Mouse (Mus musculus) heart, adult 2 months (tissue): ENCODE data around the gene Ksr2. TPM values are rescaled to one million over a fixed set of nuclear protein-coding genes. Genes with fewer than 3 reads are reported as not detected.

Source experiments
- DNase-seq, 2 experiments: peaks; one replicate each; pipeline ENCODE4 v3.0.0; 2021
- H3K27ac ChIP-seq: fragments of 200-600 bp; 2 replicates; pipeline ENCODE4 v1.8.1; 2022
- H3K27me3 ChIP-seq: fragments of 200-500 bp; 2 replicates; pipeline ENCODE4 v1.6.1; 2012; ENCODE audit warnings: mild to moderate bottlenecking, low read length, inconsistent platforms, mixed read lengths; ENCODE audit not compliant: control insufficient read depth, insufficient read depth
- H3K36me3 ChIP-seq: fragments of 200-500 bp; 2 replicates; pipeline ENCODE4 v1.6.1; 2012; ENCODE audit warnings: low read length, inconsistent platforms; ENCODE audit not compliant: control insufficient read depth, insufficient read depth
- H3K4me1 ChIP-seq: fragments of 200-500 bp; 2 replicates; pipeline ENCODE4 v1.6.1; 2011; ENCODE audit warnings: low read length; ENCODE audit not compliant: control insufficient read depth, insufficient read depth
- H3K4me3 ChIP-seq: fragments of 200-600 bp; 2 replicates; pipeline ENCODE4 v1.8.1; 2022
- H3K79me2 ChIP-seq: fragments of 200-500 bp; replicated peaks from 2 replicates; pipeline ENCODE4 v1.6.1; 2012; ENCODE audit warnings: mild to moderate bottlenecking, inconsistent platforms, low read length, moderate library complexity, mixed read lengths; ENCODE audit not compliant: control insufficient read depth, insufficient read depth
- H3K9ac ChIP-seq: fragments of 200-500 bp; 2 replicates; pipeline ENCODE4 v1.6.1; 2012; ENCODE audit warnings: low read depth, mild to moderate bottlenecking, control low read depth, inconsistent platforms, low read length, mixed read lengths
- CTCF ChIP-seq: fragments of 200-600 bp; IDR thresholded peaks from 2 replicates; pipeline ENCODE4 v1.8.1; 2022; ENCODE audit warnings: antibody characterized with exemption, mild to moderate bottlenecking, moderate library complexity
- EP300 ChIP-seq: fragments of 200-500 bp; IDR thresholded peaks from 2 replicates; pipeline ENCODE4 v1.6.1; 2011; ENCODE audit warnings: low read depth, low read length, control low read depth; ENCODE audit not compliant: insufficient read depth
- POLR2A ChIP-seq: fragments of 200-500 bp; IDR thresholded peaks from 2 replicates; pipeline ENCODE4 v1.6.1; 2011; ENCODE audit warnings: mild to moderate bottlenecking, low read depth, low read length, control low read depth; ENCODE audit not compliant: insufficient read depth
- WGBS: fragments of 180-500 bp; shearing (Covaris S2); methylation state at CpG from one replicate; pipeline ENCODE4 v1.1.7; 2018; 5-methylcytosine and 5-hydroxymethylcytosine counted together
- intact Hi-C: fragments of 180-260 bp; cut with DNase I; formaldehyde crosslinking; loops from one replicate; pipeline ENCODE4 v1.15.1; 2025
- polyA plus RNA-seq: library from polyadenylated mRNA; depleted of rRNA; stranded (reverse); fragments of >200 nt; gene quantifications from 2 replicates; pipeline ENCODE4 v1.2.3, GENCODE M21; 2012
- total RNA-seq, 2 experiments: library from RNA; stranded (reverse); gene quantifications; 2 replicates each; pipeline ENCODE4 v1.2.3; 2021

Ksr2 gene
- total and polyA plus RNA-seq, 3 experiments: 0.02 to 0.05 TPM; not detected in 1

DNA sequence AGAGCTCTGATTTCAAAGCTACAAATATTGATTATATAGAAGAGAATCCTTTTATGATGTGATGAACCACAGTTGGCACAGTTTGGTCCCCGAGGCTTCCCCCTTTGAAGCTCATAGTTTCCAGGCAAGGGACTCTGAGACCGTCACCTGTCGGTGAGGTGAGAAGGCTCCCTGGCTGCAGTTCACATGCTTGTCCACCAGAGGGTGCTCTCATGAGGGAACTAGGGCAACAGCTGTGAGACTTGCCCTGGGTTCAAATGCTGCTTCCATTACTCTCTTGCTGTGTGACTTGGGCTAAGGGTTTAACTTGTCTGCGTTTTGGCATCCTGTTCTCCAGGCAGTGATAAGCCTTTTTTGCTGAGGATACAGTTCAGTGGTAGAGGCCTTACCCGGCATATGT, 88.8 kb downstream of the Ksr2 start:
- no peak for DNase-seq
- Histone ChIP-seq H3K4me3 (no peak overlapping the region), H3K79me2 (no peaks in the 10 kb centered on the region), H3K36me3 (no peaks in the 10 kb centered on the region), H3K27me3 (no peaks in the 10 kb centered on the region), H3K27ac (no peak overlapping the region), H3K9ac (no peak overlapping the region), H3K4me1 (no peaks in the 10 kb centered on the region)
- 86% methylated on average over 5 of the region's 5 CpGs for WGBS
- intact Hi-C loops: no loop called here
- peak; percentile 76 for TF ChIP-seq CTCF
- no peak for TF ChIP-seq EP300
- no peak for TF ChIP-seq POLR2A

DNA sequence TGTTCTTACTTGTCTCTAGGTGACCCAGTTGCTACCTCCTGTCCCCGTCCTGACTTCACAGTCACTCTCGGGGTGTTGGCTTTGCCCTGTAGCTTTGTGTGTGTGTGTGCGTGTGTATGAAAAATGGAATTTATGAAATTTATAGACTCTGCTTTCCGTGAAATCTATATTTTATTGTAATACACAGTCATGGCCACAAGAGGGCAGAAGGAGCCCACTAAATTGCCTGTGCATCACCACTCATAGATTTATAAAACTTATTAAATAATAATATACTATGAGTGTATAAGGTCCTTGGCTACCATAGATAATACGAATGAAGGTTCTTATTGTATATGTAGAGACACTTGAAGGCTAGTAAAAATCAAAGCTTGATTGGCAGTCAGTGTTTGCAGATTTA, 90.6 kb downstream of the Ksr2 start:
- H3K9ac ChIP-seq: no peak overlapping the region
- H3K79me2 ChIP-seq: no peaks in the 10 kb centered on the region
- 84% methylated on average over 5 of the region's 5 CpGs for WGBS
- H3K27me3 ChIP-seq: no peaks in the 10 kb centered on the region
- H3K27ac ChIP-seq: no peak overlapping the region
- H3K36me3 ChIP-seq: no peaks in the 10 kb centered on the region
- intact Hi-C loops: no loop called here
- H3K4me1 ChIP-seq: no peaks in the 10 kb centered on the region
- TF ChIP-seq POLR2A (no peak), CTCF (peak; percentile 75)
- H3K4me3 ChIP-seq: no peak overlapping the region
- DNase-seq: no peak

DNA sequence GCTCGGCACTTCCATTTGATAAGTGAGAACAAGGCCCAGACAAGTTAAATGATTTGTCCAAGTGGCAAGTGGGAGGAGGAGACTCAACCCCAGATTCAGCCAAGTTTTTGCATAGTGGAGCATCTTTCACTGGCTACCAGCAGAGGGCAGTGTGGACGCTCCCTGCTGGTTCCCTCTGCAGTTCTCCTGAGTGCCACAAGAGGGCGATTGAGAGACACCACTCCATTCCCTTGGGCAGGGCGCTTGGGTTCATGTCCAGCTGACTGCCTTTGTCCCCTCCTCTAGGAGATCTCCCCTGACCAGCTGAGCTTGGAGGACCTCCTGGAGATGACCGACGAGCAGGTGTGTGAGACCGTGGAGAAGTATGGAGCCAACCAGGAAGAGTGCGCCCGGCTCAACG, 91.4 kb downstream of the Ksr2 start:
- H3K9ac ChIP-seq: no peak overlapping the region
- intact Hi-C loops: loop anchor here (5.0 kb wide), 1 partner anchor 442 kb away; no protein-coding TSS in a partner anchor
- no peak overlapping the region for H3K27ac ChIP-seq
- peak; percentile 34 to 60 for DNase-seq
- no peaks in the 10 kb centered on the region for H3K79me2 ChIP-seq
- no peak overlapping the region for H3K4me3 ChIP-seq
- H3K27me3 ChIP-seq: no peaks in the 10 kb centered on the region
- peak; percentile 90 for TF ChIP-seq CTCF
- TF ChIP-seq EP300: no peak
- 71% methylated on average over 10 of the region's 10 CpGs for WGBS
- H3K36me3 ChIP-seq: no peaks in the 10 kb centered on the region
- no peaks in the 10 kb centered on the region for H3K4me1 ChIP-seq

DNA sequence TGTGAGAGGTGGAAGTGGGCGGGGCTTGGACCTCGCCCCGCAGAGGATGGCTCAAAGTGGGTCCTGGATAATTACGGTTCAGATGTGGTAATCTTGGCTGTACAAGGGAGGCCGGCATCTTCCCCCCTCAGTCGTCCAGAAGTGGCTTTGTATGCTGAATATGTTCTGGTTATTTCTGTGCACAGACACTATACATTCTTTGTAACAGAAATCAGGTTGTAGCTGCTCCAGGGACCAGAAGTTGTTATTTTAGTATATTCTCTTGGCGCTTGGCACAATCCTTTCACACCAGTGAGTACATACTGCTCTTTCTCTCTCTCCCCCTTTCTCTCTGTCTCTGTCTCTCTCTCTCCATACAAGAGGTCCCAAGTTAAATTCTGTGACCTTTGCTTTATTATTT, 92.0 kb downstream of the Ksr2 start:
- TF ChIP-seq POLR2A (no peak), EP300 (no peak), CTCF (no peak)
- H3K36me3 ChIP-seq: no peaks in the 10 kb centered on the region
- DNase-seq: no peak
- intact Hi-C loops: loop anchor here (5.0 kb wide), 1 partner anchor 442 kb away; no protein-coding TSS in a partner anchor
- H3K9ac ChIP-seq: no peak overlapping the region
- H3K4me1 ChIP-seq: no peaks in the 10 kb centered on the region
- no peak overlapping the region for H3K27ac ChIP-seq
- no peaks in the 10 kb centered on the region for H3K79me2 ChIP-seq
- H3K27me3 ChIP-seq: no peaks in the 10 kb centered on the region
- WGBS: 58% methylated on average over 7 of the region's 7 CpGs
- no peak overlapping the region for H3K4me3 ChIP-seq

DNA sequence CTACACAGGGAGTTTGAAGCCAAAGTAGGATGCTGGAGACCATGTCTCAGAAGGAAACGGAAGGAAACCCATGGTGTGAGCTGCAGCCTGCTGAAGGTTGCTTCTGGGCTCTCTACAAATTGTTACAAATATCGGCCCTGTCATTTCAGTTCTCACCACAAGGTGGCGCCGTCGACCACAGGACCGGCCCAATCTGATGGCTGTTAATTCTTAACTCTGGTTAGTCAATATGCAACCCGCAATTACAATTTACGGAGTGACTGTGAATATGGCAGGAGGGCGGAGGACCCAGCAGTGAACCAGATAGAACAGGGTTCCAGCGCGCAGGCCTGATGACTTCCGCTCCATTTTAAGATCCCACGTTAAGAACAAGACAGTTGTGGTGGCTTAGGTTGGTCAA, 92.6 kb downstream of the Ksr2 start:
- TF ChIP-seq EP300 (no peak), CTCF (peak; percentile 88)
- WGBS: 34% methylated on average over 13 of the region's 13 CpGs
- H3K4me1 ChIP-seq: no peaks in the 10 kb centered on the region
- DNase-seq: peak; percentile 18 to 63
- no peaks in the 10 kb centered on the region for H3K27me3 ChIP-seq
- H3K4me3 ChIP-seq: no peak overlapping the region
- intact Hi-C loops: loop anchor here (5.0 kb wide), 1 partner anchor 441 kb away; no protein-coding TSS in a partner anchor
- no peak overlapping the region for H3K9ac ChIP-seq
- no peaks in the 10 kb centered on the region for H3K36me3 ChIP-seq
- H3K27ac ChIP-seq: no peak overlapping the region
- no peaks in the 10 kb centered on the region for H3K79me2 ChIP-seq

DNA sequence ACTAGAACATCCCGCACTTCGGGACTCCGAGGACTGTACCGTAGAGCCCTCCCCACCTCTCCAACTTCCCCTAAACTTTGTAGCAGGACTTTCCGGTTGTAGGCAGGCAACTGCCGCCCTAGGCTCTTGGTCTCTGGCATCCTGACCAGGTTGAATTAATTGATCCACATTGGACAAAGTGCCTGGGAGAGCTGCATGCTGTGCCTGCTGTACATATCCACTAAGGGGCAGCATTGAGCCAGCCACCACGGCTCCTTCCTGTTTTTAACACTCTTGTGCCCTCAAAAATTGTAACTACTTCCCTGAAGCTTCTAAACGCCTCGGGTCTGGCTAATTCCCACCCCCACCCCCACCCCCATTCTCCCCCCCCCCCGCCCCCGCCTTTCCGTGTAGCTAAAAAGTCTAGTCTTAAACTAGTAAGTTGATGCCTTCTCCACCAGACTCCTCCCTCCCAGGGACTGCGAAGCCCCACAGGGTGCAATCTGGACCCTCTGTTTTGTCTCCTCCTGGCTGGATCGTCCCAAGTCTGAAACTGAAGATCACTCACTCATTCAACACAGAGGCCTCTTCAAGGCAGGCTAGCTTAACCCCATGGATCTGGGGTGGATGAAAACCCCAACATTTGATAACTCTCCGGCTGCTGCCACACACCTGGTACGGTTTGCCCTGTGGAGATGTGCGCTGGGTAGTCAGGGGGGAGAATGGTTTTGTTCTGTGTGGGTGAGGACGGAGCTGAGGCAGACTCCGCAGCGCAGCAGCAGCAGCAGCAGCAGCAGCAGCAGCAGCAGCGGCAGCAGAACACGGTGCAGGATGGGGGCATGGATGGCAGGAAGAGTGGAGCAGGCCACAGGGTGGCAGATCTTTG, 95.9 kb downstream of the Ksr2 start:
- no peak overlapping the region for H3K4me3 ChIP-seq
- DNase-seq: peak in 1 of 2 experiments; percentile 21

More for the DNA sequence above, 95.9 kb downstream of the Ksr2 start:
- no peaks in the 10 kb centered on the region for H3K27me3 ChIP-seq
- no peak overlapping the region for H3K27ac ChIP-seq
- intact Hi-C loops: loop anchor here (5.0 kb wide), 1 partner anchor 438 kb away; no protein-coding TSS in a partner anchor
- H3K79me2 ChIP-seq: no peaks in the 10 kb centered on the region
- H3K4me1 ChIP-seq: no peaks in the 10 kb centered on the region
- no peaks in the 10 kb centered on the region for H3K36me3 ChIP-seq
- 44% methylated on average over 21 of the region's 22 CpGs for WGBS
- no peak overlapping the region for H3K9ac ChIP-seq
- TF ChIP-seq POLR2A (no peak), EP300 (no peak), CTCF (peak; percentile 76)
